Mouse (Mus musculus): ENCODE data around the gene Nudt16l1.

Gene Nudt16l1

GRCm38 (mm10) chr16:4957446-4957845 is 18.9 kb downstream of the Nudt16l1 start:
- DNase-seq (ENCODE audit: low read depth): no peak

- no peak for DNase-seq (ENCODE audit: low read depth)
Observed at GRCm38 (mm10) chr16:4960260-4960659, 21.7 kb downstream of the Nudt16l1 start.

- peak; percentile 49 for DNase-seq (ENCODE audit: low read depth)
Observed at GRCm38 (mm10) chr16:4963346-4963745, 24.8 kb downstream of the Nudt16l1 start.

GRCm38 (mm10) chr16:4963797-4964709 is 25.5 kb downstream of the Nudt16l1 start, which contains the start of gene Anks3:
Gene Anks3, minus strand, starts transcription at chr16:4964205.
- peak; percentile 94 for DNase-seq (ENCODE audit: low read depth)

- peak; percentile 34 for DNase-seq (ENCODE audit: low read depth)
Observed at GRCm38 (mm10) chr16:4964731-4965391, 26.3 kb downstream of the Nudt16l1 start.

- no peak for DNase-seq (ENCODE audit: low read depth)
Observed at GRCm38 (mm10) chr16:4965392-4966129, 27.0 kb downstream of the Nudt16l1 start.

GRCm38 (mm10) chr16:4968426-4968825 is 29.9 kb downstream of the Nudt16l1 start:
- DNase-seq (ENCODE audit: low read depth): no peak

GRCm38 (mm10) chr16:4969055-4969843 is 30.7 kb downstream of the Nudt16l1 start:
- DNase-seq (ENCODE audit: low read depth): no peak

GRCm38 (mm10) chr16:4971626-4972025 is 33.1 kb downstream of the Nudt16l1 start:
- peak; percentile 21 for DNase-seq (ENCODE audit: low read depth)

GRCm38 (mm10) chr16:4974521-4974920 is 36.0 kb downstream of the Nudt16l1 start:
- no peak for DNase-seq (ENCODE audit: low read depth)

- DNase-seq (ENCODE audit: low read depth): no peak
Observed at GRCm38 (mm10) chr16:4976180-4976579, 37.6 kb downstream of the Nudt16l1 start.

GRCm38 (mm10) chr16:4978275-4979051 is 39.9 kb downstream of the Nudt16l1 start:
- DNase-seq (ENCODE audit: low read depth): no peak

- peak; percentile 66 for DNase-seq (ENCODE audit: low read depth)
Observed at GRCm38 (mm10) chr16:4979755-4980380, 41.3 kb downstream of the Nudt16l1 start.

GRCm38 (mm10) chr16:4984717-4985116 is 46.2 kb downstream of the Nudt16l1 start:
- DNase-seq (ENCODE audit: low read depth): no peak
